Mouse (Mus musculus): ENCODE data around the gene 4930522L14Rik. TPM values are rescaled to one million over a fixed set of nuclear protein-coding genes. Genes with fewer than 3 reads are reported as not detected.
"Not testable (repeated sequence)": the region's sequence is repeated elsewhere in the genome, so short reads cannot be mapped to it uniquely, and the experiment has no call there.

4930522L14Rik gene
- polyA plus RNA-seq, 1 experiment from 2014 or later: 10.6 TPM

DNA sequence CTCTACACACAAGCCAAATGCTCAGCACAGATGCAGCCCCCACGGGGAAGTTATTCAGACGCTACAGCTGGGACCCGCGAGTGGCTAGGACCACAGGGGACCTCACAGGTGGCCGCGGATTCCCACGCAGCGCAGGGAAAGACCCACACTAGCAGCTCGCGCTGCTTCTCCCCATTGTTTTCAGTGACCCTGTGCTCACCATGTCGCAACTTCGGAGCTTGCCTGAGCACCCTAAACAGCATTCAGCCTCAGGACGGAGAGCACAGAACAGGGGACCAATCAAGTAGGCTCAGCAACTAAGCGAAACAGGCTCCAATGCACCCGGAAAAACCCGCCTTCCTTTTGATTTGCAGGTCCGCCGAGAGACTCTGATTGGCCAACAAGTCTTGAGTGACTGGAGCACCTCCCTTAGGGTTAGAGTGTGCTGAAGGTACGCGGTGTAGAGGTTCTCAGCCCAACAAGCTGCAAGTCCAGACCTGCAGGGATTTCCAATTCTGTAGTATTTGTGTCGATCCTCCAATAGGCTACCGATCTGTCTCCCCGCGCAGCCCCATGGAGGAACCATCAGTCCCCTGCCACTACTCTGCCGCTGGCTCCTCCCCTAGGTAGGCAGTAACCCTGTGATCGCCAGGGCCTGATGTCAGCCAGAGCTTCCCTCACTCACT is 61.0 kb downstream of the 4930522L14Rik start, which contains the start of gene 5430403G16Rik:
5430403G16Rik (minus strand) TSS at position 505 of the 665 bp plus-strand sequence.
- H3K36me3 ChIP-seq (ENCODE audit: control insufficient read depth, insufficient read depth, low read length); H3K4me1 ChIP-seq (replicated peaks; ENCODE audit: control insufficient read depth, insufficient read depth, low read length); H3K27me3 ChIP-seq (ENCODE audit: control insufficient read depth, insufficient read depth, low read depth, low read length); H3K9me3 ChIP-seq (ENCODE audit: control insufficient read depth, low read length): not testable (repeated sequence)
- WGBS: under 1% methylated on average over 24 of the region's 26 CpGs
- H3K4me2 ChIP-seq (ENCODE audit: low read depth, low read length): peak within 1 kb of the TSS; percentile 71
- peak within 1 kb of the TSS; percentile 72 for H3K27ac ChIP-seq (ENCODE audit: low read length)
- peak within 1 kb of the TSS; percentile 83 for H3K9ac ChIP-seq (ENCODE audit: low read length)
- H3K4me3 ChIP-seq (ENCODE audit: low read length): peak within 1 kb of the TSS; percentile 74
- peak; percentile 98 for ATAC-seq (ENCODE audit: low read depth)

Other genes with a start within 250 kb of the 4930522L14Rik start
- gene Crlf2, start 192.9 kb downstream of the 4930522L14Rik start, polyA plus RNA-seq (2015; fragmentation: Nextera tagmentation; extraction: Ambion mirVana): 11.8 and 13.2 TPM in 2 replicates
- 2.7 and 2.8 TPM in 2 replicates for gene 5430403G16Rik, start 60.8 kb downstream of the 4930522L14Rik start, polyA plus RNA-seq (2015; fragmentation: Nextera tagmentation; extraction: Ambion mirVana)
- 0.48 and 0.68 TPM in 2 replicates for gene Gm15446, start 171.5 kb upstream of the 4930522L14Rik start, polyA plus RNA-seq (2015; fragmentation: Nextera tagmentation; extraction: Ambion mirVana)
- 17.8 and 18.2 TPM in 2 replicates for gene Zfp932, start 244.6 kb upstream of the 4930522L14Rik start, polyA plus RNA-seq (2015; fragmentation: Nextera tagmentation; extraction: Ambion mirVana)